Mouse (Mus musculus): ENCODE data around the gene Zbtb20.

Zbtb20 gene

DNA sequence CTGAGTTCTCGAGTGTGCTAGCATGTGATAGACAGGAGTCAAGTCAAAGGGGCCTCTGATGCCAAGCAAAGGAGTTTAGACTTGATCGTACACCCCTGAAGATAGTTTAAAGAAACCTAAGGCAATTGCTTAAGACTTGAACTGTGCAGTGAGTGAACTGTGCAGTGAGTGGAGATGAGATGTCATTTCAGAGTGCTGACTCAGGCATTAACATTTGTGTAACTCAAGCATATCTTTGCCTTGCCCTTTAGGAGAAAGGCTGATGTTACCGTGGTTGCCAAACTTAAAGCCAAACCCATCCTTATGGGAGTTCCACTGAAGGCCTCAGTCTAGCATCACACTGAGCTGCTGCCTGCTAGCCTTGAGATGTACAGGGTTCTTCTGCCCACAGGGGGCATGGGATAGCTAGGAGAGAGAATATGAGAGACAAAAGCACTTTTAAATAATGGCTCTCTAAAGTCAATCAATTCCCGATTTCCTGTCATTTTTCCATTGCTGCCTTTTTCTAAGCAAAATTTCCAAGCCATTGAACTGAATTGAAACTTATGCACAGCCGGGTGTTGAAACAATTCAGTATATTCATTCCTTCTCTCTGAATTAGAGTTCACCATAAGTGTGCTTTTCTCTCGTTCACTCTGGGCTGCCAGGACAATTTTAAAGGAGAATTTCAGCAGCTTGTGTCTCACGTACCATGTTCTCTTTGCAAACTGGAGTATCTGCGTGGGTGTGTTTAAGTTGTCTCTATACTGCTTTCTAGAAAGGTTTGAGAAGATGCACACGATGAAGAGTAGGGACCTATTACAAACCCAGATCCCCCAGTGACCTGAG is 590.5 kb downstream of the Zbtb20 start:
- in situ Hi-C loops (cut with MboI; ENCODE audit: unreplicated experiment in 2 of 2), result no loop called here

GRCm38 (mm10) chr16:43466749-43467065 is 591.0 kb downstream of the Zbtb20 start:
- in situ Hi-C loops (cut with MboI; ENCODE audit: unreplicated experiment in 2 of 2), result no loop called here

DNA sequence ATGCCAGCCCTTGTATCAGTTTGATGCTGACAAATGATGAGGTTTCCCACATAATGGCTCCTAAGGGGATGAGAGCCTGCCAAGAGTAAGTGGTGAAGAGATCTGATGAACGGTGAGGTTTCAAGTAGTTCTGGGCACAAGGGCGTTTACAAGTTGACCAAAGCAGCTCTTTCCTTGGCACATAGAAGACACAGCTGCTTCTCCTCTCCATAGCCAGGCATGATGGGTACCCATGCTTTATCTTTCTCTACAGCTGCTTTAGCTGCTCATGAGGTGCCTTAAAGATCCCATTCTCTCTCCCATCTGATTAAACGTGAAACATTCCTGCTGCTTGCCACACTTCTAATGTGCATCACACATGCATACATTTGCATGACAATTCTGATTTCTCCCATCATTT is 595.4 kb downstream of the Zbtb20 start:
- in situ Hi-C loops (cut with MboI; ENCODE audit: unreplicated experiment in 2 of 2), result no loop called here

- in situ Hi-C loops (cut with MboI; ENCODE audit: unreplicated experiment in 2 of 2), result no loop called here
These were observed 599.5 kb downstream of the Zbtb20 start for GRCm38 (mm10) chr16:43474941-43475728.

- in situ Hi-C loops (cut with MboI; ENCODE audit: unreplicated experiment in 2 of 2), result no loop called here
These were observed 601.2 kb downstream of the Zbtb20 start for GRCm38 (mm10) chr16:43476921-43477320.

DNA sequence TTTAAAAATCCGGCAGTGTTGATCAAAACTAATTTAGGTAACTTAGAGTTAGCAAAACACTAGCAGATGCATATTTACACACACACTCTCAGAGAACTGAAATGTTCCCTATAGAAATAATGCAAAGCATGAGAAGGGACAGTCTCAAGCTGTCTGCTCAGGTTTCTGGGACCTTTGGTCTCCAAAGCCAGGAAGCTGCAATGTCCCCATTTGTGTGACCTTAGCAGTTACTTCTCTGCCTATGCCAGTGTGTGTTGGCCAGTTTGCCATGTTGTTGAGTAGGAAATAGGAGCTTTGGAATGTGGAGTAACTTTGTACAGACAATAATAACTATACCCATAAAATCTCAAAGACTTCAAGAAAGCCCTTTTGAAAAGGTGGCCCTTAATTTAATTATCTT is 602.7 kb downstream of the Zbtb20 start:
- in situ Hi-C loops (cut with MboI; ENCODE audit: unreplicated experiment in 2 of 2), result no loop called here

GRCm38 (mm10) chr16:43480532-43480931 is 604.9 kb downstream of the Zbtb20 start:
- in situ Hi-C loops (cut with MboI; ENCODE audit: unreplicated experiment in 2 of 2), result no loop called here

GRCm38 (mm10) chr16:43482125-43482524 is 606.4 kb downstream of the Zbtb20 start:
- in situ Hi-C loops (cut with MboI; ENCODE audit: unreplicated experiment in 2 of 2), result no loop called here

GRCm38 (mm10) chr16:43482738-43483137 is 607.1 kb downstream of the Zbtb20 start:
- in situ Hi-C loops (cut with MboI; ENCODE audit: unreplicated experiment in 2 of 2), result no loop called here

- in situ Hi-C loops (cut with MboI; ENCODE audit: unreplicated experiment in 2 of 2), result no loop called here
These were observed 608.7 kb downstream of the Zbtb20 start for GRCm38 (mm10) chr16:43484400-43484799.

DNA sequence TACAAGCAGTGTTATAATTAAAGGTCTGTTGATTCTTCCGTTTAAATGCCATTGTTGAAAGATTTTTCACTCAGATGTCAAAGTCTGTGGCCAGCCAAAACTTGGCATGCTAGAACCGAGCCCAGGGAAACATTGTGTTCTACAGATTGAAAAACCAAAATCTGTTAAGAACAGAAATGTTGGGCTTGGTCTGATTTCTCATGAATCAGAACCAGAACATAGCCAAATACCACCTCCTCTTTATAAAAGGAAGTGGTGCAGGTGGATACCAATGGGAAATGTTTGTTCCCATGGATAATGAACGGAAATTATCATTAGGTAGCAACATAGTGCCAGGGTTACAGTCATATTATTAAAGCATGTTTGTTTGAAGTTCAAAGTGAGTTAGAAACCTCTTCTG is 613.7 kb downstream of the Zbtb20 start:
- in situ Hi-C loops (cut with MboI; ENCODE audit: unreplicated experiment in 2 of 2), result no loop called here

- in situ Hi-C loops (cut with MboI; ENCODE audit: unreplicated experiment in 2 of 2), result no loop called here
These were observed 614.3 kb downstream of the Zbtb20 start for GRCm38 (mm10) chr16:43489984-43490383.

DNA sequence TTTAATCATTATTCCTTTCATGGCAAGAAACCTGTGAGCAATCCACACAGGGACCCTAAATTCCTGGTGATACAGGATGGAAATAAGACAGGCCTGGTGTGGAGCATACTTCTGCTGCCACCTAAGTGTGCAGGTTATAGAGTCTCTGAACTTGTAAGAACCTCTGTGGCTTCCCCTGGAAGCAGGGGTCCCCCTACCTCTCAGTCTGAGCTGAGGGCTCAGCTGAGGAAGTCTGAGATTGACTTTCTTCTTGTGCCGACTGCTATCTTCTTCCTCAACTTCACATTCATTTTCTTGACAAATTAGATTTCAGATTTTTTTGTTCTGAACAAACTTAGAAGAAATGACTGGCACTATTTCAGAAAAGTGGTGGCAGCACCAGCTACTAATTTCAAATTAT is 617.2 kb downstream of the Zbtb20 start:
- in situ Hi-C loops (cut with MboI; ENCODE audit: unreplicated experiment in 2 of 2), result no loop called here

- in situ Hi-C loops (cut with MboI; ENCODE audit: unreplicated experiment in 2 of 2), result no loop called here
These were observed 618.1 kb downstream of the Zbtb20 start for GRCm38 (mm10) chr16:43493596-43494385.

DNA sequence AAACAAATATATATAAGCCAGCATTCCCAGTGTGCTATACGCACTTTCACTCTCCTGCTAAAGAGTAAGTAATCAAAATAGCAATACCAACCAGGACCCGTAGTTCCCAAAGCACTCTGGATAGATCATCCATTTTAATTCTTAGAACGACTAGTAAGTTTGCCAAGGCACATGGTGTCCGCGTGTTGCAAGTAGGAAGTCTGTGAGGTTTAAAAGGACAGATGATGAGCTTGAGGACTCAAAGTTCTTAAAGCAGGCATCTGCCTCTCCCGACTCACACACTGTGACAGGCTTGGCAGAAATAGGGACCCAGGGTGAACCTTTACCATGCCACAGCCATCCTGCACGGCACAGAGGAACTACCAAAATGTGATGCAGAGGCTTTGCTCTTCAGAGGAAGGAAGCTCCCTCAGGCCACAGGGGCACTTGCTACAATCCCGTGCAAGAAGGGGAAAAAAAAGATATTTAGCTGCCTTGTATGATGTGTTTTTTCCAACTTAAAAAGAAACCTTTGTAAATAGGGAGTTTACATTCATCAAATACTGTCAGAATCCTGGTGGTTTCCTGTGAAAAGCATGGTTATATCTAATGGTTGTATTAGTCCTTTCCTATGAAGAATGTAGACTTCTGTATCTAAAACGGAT is 619.6 kb downstream of the Zbtb20 start:
- in situ Hi-C loops (cut with MboI; ENCODE audit: unreplicated experiment in 2 of 2), result no loop called here

- in situ Hi-C loops (cut with MboI; ENCODE audit: unreplicated experiment in 2 of 2), result no loop called here
These were observed 621.4 kb downstream of the Zbtb20 start for GRCm38 (mm10) chr16:43497093-43497492.

GRCm38 (mm10) chr16:43500132-43500853 is 624.6 kb downstream of the Zbtb20 start:
- in situ Hi-C loops (cut with MboI; ENCODE audit: unreplicated experiment in 2 of 2), result no loop called here

- in situ Hi-C loops (cut with MboI; ENCODE audit: unreplicated experiment in 2 of 2), result no loop called here
These were observed 625.6 kb downstream of the Zbtb20 start for GRCm38 (mm10) chr16:43501284-43501683.

DNA sequence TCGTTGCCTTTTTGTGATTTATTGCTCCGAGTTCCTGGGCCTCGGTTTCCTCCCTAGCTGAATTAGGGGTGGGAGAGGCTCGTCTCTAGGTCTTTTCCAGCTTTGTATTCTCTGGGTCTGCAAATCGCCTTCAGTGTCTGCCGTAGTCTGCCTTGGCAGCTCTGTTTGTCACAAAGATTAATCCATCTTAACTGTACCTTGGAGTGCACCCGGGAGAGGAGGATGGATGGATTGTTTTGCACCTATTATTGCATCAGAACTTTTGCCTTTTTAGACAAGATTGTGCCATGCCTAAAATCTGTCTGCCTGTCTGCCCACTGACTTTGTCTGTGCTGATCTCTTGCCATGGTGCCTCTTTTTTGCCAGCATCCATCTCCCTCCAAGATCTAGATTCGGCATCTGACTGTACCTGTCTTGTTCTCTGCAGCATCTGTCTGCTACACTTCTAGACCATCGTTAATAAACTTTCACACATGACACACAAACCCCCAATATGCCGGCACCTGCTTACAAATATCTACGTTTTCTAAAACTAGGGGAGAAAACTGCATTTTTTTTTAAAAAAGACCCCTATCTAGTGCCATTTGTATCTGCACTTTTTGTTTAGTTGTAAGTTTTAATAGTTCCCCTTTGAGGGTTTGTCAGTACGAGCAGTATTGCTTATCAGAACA is 626.8 kb downstream of the Zbtb20 start:
- in situ Hi-C loops (cut with MboI; ENCODE audit: unreplicated experiment in 2 of 2), result no loop called here
